Mouse (Mus musculus) stomach, postnatal 0 days (tissue): ENCODE measurements at regions not wholly inside any gene's neighbourhood (a gene's known extent, or its start where the extent isn't known, plus 50 kb on each side); places are given as distances from the start of the nearest gene placed in this dataset.

Source experiments
- ATAC-seq: fragments of 200-750 bp; cut with Nextera tagmentation; 2 replicates; pipeline ENCODE4 v1.8.0; 2017; ENCODE audit not compliant: low FRiP score, low TSS enrichment
- DNase-seq: peaks from one replicate; pipeline ENCODE4 v3.0.0-alpha.2; 2016; ENCODE audit warnings: low spot score
- H3K27ac ChIP-seq: fragments of 300-500 bp; sonication (generic); replicated peaks from 2 replicates; pipeline ENCODE4 v1.5.1; 2014; ENCODE audit warnings: mild to moderate bottlenecking, control low read depth
- H3K27me3 ChIP-seq: fragments of 300-500 bp; sonication (generic); 2 replicates; pipeline ENCODE4 v1.6.1; 2014; ENCODE audit warnings: low read length; ENCODE audit not compliant: control insufficient read depth, insufficient read depth
- H3K36me3 ChIP-seq: fragments of 300-500 bp; sonication (generic); 2 replicates; pipeline ENCODE4 v1.6.1; 2014; ENCODE audit warnings: low read length, mixed read lengths; ENCODE audit not compliant: control insufficient read depth, insufficient read depth
- H3K4me1 ChIP-seq: fragments of 300-500 bp; sonication (generic); replicated peaks from 2 replicates; pipeline ENCODE4 v1.6.1; 2014; ENCODE audit warnings: antibody characterized with exemption; ENCODE audit not compliant: control insufficient read depth, insufficient read depth
- H3K4me2 ChIP-seq: fragments of 300-500 bp; sonication (generic); replicated peaks from 2 replicates; pipeline ENCODE4 v1.6.1; 2014; ENCODE audit warnings: low read depth, mild to moderate bottlenecking, control low read depth, moderate library complexity
- H3K4me3 ChIP-seq: fragments of 300-500 bp; sonication (generic); 2 replicates; pipeline ENCODE4 v1.5.1; 2014; ENCODE audit warnings: low read depth, low read length, control low read depth
- H3K9ac ChIP-seq: fragments of 300-500 bp; sonication (generic); 2 replicates; pipeline ENCODE4 v1.6.1; 2014; ENCODE audit warnings: mild to moderate bottlenecking, low read length, control low read depth, mixed read lengths
- H3K9me3 ChIP-seq: fragments of 300-500 bp; sonication (generic); 2 replicates; pipeline ENCODE4 v1.6.1; 2016; ENCODE audit warnings: low read length; ENCODE audit not compliant: control insufficient read depth
- CTCF ChIP-seq: IDR thresholded peaks from 2 replicates; pipeline ENCODE4 v1.5.1; 2016; ENCODE audit warnings: antibody characterized with exemption, low read depth, mild to moderate bottlenecking, moderate library complexity
- EP300 ChIP-seq: optimal IDR thresholded peaks from 2 replicates; pipeline ENCODE3; 2016; ENCODE audit warnings: antibody characterized with exemption
- WGBS: fragments of 180-500 bp; shearing (Covaris S2); extraction: QIAGEN DNeasy Blood & Tissue Kit; methylation state at CpG from one replicate; pipeline ENCODE4 v1.1.7; 2014; 5-methylcytosine and 5-hydroxymethylcytosine counted together

GRCm38 (mm10) chr8:8919582-8920503, 229.5 kb upstream of the Arglu1 start:
- no peaks in the 10 kb centered on the region for H3K9me3 ChIP-seq
- H3K9ac ChIP-seq = no peak overlapping the region
- no peak overlapping the region for H3K4me3 ChIP-seq
- no peaks in the 10 kb centered on the region for H3K27me3 ChIP-seq
- H3K4me1 ChIP-seq = no peaks in the 10 kb centered on the region
- H3K27ac ChIP-seq = no peak overlapping the region
- ATAC-seq = no peak
- 25% methylated on average over 11 of the region's 11 CpGs for WGBS
- no peak for TF ChIP-seq CTCF
- H3K4me2 ChIP-seq = no peak overlapping the region
- DNase-seq = no peak
- H3K36me3 ChIP-seq = no peaks in the 10 kb centered on the region

GRCm38 (mm10) chr8:8919040-8919439, 228.7 kb upstream of the Arglu1 start:
- Histone ChIP-seq H3K4me3 (no peak overlapping the region), H3K4me2 (no peak overlapping the region), H3K9me3 (no peaks in the 10 kb centered on the region), H3K4me1 (no peaks in the 10 kb centered on the region), H3K9ac (no peak overlapping the region), H3K27me3 (no peaks in the 10 kb centered on the region), H3K36me3 (no peaks in the 10 kb centered on the region), H3K27ac (no peak overlapping the region)
- ATAC-seq (no peak), DNase-seq (no peak)
- TF ChIP-seq EP300 (no peak), CTCF (no peak)
- 69% methylated on average over 9 of the region's 9 CpGs for WGBS

- WGBS = 66% methylated on average over 7 of the region's 7 CpGs
- Histone ChIP-seq H3K4me1 (no peaks in the 10 kb centered on the region), H3K9me3 (no peaks in the 10 kb centered on the region), H3K9ac (no peak overlapping the region), H3K27ac (no peak overlapping the region), H3K27me3 (no peaks in the 10 kb centered on the region), H3K4me2 (no peak overlapping the region), H3K4me3 (no peak overlapping the region), H3K36me3 (no peaks in the 10 kb centered on the region)
- TF ChIP-seq CTCF (no peak), EP300 (no peak)
- DNase-seq = no peak
- no peak for ATAC-seq
Observed at GRCm38 (mm10) chr8:8907478-8908165, 217.3 kb upstream of the Arglu1 start.

- Histone ChIP-seq H3K27me3 (no peaks in the 10 kb centered on the region), H3K4me1 (no peaks in the 10 kb centered on the region), H3K36me3 (no peaks in the 10 kb centered on the region), H3K4me3 (no peak overlapping the region), H3K4me2 (no peak overlapping the region), H3K27ac (no peak overlapping the region), H3K9ac (no peak overlapping the region), H3K9me3 (no peaks in the 10 kb centered on the region)
- ATAC-seq = no peak
- no peak for TF ChIP-seq EP300
- TF ChIP-seq CTCF = no peak
- 49% methylated on average over 3 of the region's 3 CpGs for WGBS
- DNase-seq = no peak
Observed at GRCm38 (mm10) chr8:8892996-8893395, 202.7 kb upstream of the Arglu1 start.

GRCm38 (mm10) chr8:8877286-8877685, 187.0 kb upstream of the Arglu1 start:
- no peak overlapping the region for H3K4me3 ChIP-seq
- DNase-seq (no peak), ATAC-seq (no peak)
- no peaks in the 10 kb centered on the region for H3K27me3 ChIP-seq
- TF ChIP-seq CTCF (no peak), EP300 (no peak)
- no peak overlapping the region for H3K9ac ChIP-seq
- H3K4me1 ChIP-seq = no peaks in the 10 kb centered on the region
- H3K27ac ChIP-seq = no peak overlapping the region
- H3K4me2 ChIP-seq = no peak overlapping the region
- 66% methylated on average over 5 of the region's 5 CpGs for WGBS
- H3K36me3 ChIP-seq = no peaks in the 10 kb centered on the region
- no peaks in the 10 kb centered on the region for H3K9me3 ChIP-seq

- DNase-seq (no peak), ATAC-seq (no peak)
- Histone ChIP-seq H3K4me3 (no peak overlapping the region), H3K9me3 (no peaks in the 10 kb centered on the region), H3K9ac (no peak overlapping the region), H3K36me3 (no peaks in the 10 kb centered on the region), H3K27ac (no peak overlapping the region), H3K4me2 (no peak overlapping the region), H3K27me3 (no peaks in the 10 kb centered on the region), H3K4me1 (no peaks in the 10 kb centered on the region)
- TF ChIP-seq CTCF (no peak), EP300 (no peak)
- WGBS = 78% methylated on average over 9 of the region's 9 CpGs
Observed at GRCm38 (mm10) chr8:8876879-8877278, 186.6 kb upstream of the Arglu1 start.
